Mouse (Mus musculus): ENCODE data around the gene Bcar3. TPM values are rescaled to one million over a fixed set of nuclear protein-coding genes. Genes with fewer than 3 reads are reported as not detected.

Bcar3 gene
- polyA plus RNA-seq, 1 experiment from 2014 or later: 23.4 TPM

DNA sequence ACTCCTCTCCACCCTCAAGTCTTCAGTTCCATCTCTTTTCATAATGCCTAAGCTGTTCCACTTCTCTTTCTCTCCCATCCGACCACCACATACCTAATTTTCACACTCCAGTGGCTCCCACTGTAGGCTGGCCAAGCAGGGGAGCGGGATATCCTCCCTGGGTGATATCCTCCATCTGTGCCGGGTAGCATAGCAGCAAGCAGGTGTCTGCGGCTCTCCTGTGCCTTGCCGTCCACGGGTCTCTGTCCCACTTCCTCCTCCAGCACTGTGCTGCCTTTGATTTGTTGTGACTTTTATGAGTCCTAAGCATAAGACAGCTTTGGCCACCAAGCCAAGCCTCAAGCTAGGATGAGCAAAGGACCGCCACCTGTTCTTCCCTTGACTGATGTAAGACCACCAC lies 103.5 kb downstream of the Bcar3 start:
- H3K36me3 ChIP-seq: no peaks in the 10 kb centered on the region

DNA sequence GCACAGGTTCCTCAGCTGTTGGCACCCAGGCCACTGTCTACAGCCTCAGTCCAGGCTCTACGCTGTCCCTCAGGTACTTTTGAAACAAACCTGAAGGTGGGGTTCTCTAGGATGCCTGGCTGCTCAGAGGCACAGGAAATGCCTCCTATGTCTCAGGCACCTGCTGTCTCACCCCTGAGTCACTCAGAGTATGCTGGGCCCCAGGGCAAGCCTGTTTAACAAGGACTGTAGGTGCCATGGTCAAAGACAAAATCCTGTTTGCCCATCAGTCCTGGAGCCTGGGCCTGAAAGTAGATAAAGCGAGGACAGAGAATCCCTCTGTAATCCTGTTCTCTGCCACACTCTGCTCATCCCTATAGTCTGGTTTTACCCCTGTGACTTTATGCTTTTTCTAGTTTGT lies 107.1 kb downstream of the Bcar3 start:
- Histone ChIP-seq H3K4me1 (replicated peaks) (peaks cover 14% of the 10 kb centered on the region; the same call in 1 of the 2 replicates), H3K4me3 (replicated peaks) (no peak overlapping the region), H3K9me3 (no peaks in the 10 kb centered on the region), H3K4me2 (replicated peaks) (no peak overlapping the region), H3K9ac (no peak overlapping the region), H3K36me3 (no peaks in the 10 kb centered on the region), H3K27me3 (replicated peaks) (no peaks in the 10 kb centered on the region), H3K27ac (no peak overlapping the region)
- ATAC-seq: no peak
- 90% methylated on average over 2 of the region's 2 CpGs for whole genome bisulfite sequencing

More for the DNA sequence above, 103.5 kb downstream of the Bcar3 start:
- Histone ChIP-seq H3K4me3 (replicated peaks) (no peak overlapping the region), H3K4me1 (replicated peaks) (peaks cover 5% of the 10 kb centered on the region; the same call in 1 of the 2 replicates), H3K9ac (no peak overlapping the region), H3K4me2 (replicated peaks) (no peak overlapping the region), H3K27ac (no peak overlapping the region), H3K27me3 (replicated peaks) (no peaks in the 10 kb centered on the region), H3K9me3 (no peaks in the 10 kb centered on the region)
- WGBS: 76% methylated on average over 7 of the region's 7 CpGs
- ATAC-seq: no peak

DNA sequence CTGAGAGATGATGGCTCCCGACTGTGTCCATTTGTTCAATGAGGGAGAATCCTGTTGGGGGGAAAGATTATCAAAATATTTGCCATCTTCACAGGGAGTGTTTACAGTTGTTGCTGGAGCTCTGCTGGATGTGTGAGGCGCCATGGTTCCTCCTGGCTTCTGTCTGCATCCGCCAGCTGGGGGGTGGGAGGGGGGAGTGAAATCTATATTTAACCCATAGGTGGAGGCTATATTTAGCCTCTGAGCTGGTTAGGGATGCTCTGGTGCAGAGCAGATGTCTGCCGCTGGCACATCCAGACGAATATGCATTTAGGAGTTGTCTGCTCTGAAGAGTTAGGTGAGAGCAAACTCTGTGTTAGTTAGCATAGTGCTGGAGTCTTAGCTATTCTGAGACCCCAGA lies 108.2 kb downstream of the Bcar3 start:
- ATAC-seq: peak; percentile 65
- WGBS: 26% methylated on average over 5 of the region's 5 CpGs
- Histone ChIP-seq H3K9ac (no peak overlapping the region), H3K4me3 (replicated peaks) (no peak overlapping the region), H3K36me3 (no peaks in the 10 kb centered on the region), H3K27ac (peak overlapping the region; percentile 70; the same call in 1 of the 2 replicates), H3K4me2 (replicated peaks) (no peak overlapping the region), H3K27me3 (replicated peaks) (no peaks in the 10 kb centered on the region), H3K4me1 (replicated peaks) (peaks cover 14% of the 10 kb centered on the region), H3K9me3 (no peaks in the 10 kb centered on the region)

DNA sequence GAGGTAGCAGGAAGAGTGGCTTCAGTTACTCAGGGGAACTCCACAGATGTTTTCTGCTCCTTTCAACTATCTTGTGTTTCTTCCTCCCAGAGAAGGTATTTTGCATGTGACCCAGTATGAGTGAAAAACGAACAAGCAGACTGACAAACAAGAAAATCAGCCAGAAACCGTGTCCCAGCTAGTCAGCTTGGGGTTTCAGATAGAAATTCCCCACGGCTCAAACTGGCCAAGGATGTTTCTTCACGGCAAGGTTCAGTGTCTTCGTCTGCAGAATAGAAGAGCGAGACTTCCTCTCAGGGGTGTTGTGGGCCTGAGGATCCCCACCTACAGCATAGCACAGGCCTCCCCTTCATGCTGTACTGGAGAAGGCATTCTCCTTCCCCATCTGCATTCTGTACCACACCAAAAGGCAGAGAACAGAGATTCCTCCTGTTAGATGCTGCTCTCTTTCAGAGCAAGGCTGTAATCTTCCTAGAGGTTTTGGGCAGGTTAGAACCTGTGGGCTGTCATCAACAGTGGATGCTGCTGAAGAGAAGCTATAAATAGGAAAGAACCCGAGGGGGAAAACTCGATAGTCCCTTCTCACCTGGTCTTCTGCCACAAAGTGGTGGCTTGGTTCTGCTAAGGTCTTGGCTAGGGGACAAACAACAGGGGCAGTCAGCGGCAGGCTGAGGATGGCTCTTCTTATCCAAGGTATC lies 110.1 kb downstream of the Bcar3 start:
- WGBS: 75% methylated on average over 9 of the region's 9 CpGs
- no peak overlapping the region for H3K4me2 ChIP-seq (replicated peaks)
- no peak for ATAC-seq
- H3K27ac ChIP-seq: 0 out of 2 replicates have a peak overlapping the region, but pooled peaks have one; percentile 54
- H3K9ac ChIP-seq: no peak overlapping the region
- peaks cover 14% of the 10 kb centered on the region for H3K4me1 ChIP-seq (replicated peaks)
- H3K27me3 ChIP-seq (replicated peaks): no peaks in the 10 kb centered on the region
- H3K36me3 ChIP-seq: no peaks in the 10 kb centered on the region
- H3K9me3 ChIP-seq: no peaks in the 10 kb centered on the region
- H3K4me3 ChIP-seq (replicated peaks): no peak overlapping the region

- Histone ChIP-seq H3K27ac (peak overlapping the region; percentile 22; the same call in 1 of the 2 replicates), H3K9ac (no peak overlapping the region), H3K4me2 (replicated peaks) (no peak overlapping the region)
These were observed 111.4 kb downstream of the Bcar3 start for GRCm38 (mm10) chr3:122405203-122405956.

DNA sequence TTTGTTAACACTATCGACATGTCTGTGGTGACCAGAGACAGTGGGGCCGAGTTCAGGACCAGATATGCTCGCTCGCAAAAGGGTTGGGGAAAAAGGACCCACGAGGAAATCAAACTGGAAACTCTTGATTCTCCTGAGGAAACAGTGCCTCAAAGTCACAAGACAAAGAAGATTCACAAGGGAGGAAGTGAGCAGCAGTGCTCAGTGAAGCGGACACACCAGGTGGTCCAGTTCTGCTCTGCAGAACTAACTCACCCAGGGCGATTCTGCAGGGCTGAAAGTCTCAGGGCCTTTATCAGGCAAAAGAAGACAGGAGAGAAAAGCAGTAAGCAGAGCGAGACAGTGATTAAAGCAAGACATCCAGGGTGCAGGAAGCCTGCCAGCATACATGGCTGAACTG lies 112.5 kb downstream of the Bcar3 start:
- Histone ChIP-seq H3K4me3 (replicated peaks) (no peak overlapping the region), H3K27ac (0 out of 2 replicates have a peak overlapping the region, but pooled peaks have one; percentile 22), H3K27me3 (replicated peaks) (no peaks in the 10 kb centered on the region), H3K9me3 (no peaks in the 10 kb centered on the region), H3K4me1 (replicated peaks) (peaks cover 14% of the 10 kb centered on the region), H3K9ac (no peak overlapping the region), H3K36me3 (no peaks in the 10 kb centered on the region), H3K4me2 (replicated peaks) (no peak overlapping the region)
- 59% methylated on average over 8 of the region's 8 CpGs for WGBS
- ATAC-seq: no peak

More at GRCm38 (mm10) chr3:122405203-122405956, 111.4 kb downstream of the Bcar3 start:
- WGBS: 43% methylated on average over 8 of the region's 8 CpGs
- ATAC-seq: peak; percentile 67
- Histone ChIP-seq H3K4me3 (replicated peaks) (no peak overlapping the region), H3K9me3 (no peaks in the 10 kb centered on the region), H3K36me3 (no peaks in the 10 kb centered on the region), H3K27me3 (replicated peaks) (no peaks in the 10 kb centered on the region), H3K4me1 (replicated peaks) (peaks cover 14% of the 10 kb centered on the region)

DNA sequence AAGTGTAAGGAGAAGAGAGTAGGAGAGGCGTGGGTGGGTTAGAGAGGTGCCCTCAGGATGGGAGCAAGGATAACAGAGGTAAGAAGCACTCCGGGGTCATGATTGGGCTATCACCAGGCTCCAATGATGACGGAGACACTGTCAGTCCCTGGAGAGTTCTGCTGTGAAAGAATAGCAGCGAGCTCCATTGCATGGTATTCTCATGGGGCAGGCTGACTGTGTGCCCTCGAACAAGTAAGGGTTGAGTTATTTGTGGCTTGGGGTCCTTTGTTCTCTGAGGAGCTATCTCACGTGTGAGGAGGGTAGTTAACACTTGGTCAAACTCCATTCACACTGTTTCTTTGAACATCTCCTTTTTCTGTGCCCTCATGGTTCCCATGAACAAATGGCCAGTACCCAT lies 113.8 kb downstream of the Bcar3 start:
- no peaks in the 10 kb centered on the region for H3K36me3 ChIP-seq
- 93% methylated on average over 6 of the region's 6 CpGs for WGBS
- H3K4me1 ChIP-seq (replicated peaks): peaks cover 7% of the 10 kb centered on the region
- H3K9me3 ChIP-seq: no peaks in the 10 kb centered on the region
- no peak overlapping the region for H3K9ac ChIP-seq
- no peak for ATAC-seq
- no peak overlapping the region for H3K4me3 ChIP-seq (replicated peaks)
- no peak overlapping the region for H3K27ac ChIP-seq
- H3K4me2 ChIP-seq (replicated peaks): no peak overlapping the region
- no peaks in the 10 kb centered on the region for H3K27me3 ChIP-seq (replicated peaks)

- WGBS: 77% methylated on average over 15 of the region's 15 CpGs
- no peak for ATAC-seq
- Histone ChIP-seq H3K4me3 (replicated peaks) (no peak overlapping the region), H3K36me3 (no peaks in the 10 kb centered on the region), H3K27me3 (replicated peaks) (no peaks in the 10 kb centered on the region), H3K9me3 (no peaks in the 10 kb centered on the region), H3K4me2 (replicated peaks) (no peak overlapping the region), H3K9ac (no peak overlapping the region), H3K4me1 (replicated peaks) (peaks cover 3% of the 10 kb centered on the region), H3K27ac (no peak overlapping the region)
These were observed 114.9 kb downstream of the Bcar3 start for GRCm38 (mm10) chr3:122408798-122409311.

- ATAC-seq: peak; percentile 78
- WGBS: 51% methylated on average over 2 of the region's 2 CpGs
- no peaks in the 10 kb centered on the region for H3K27me3 ChIP-seq (replicated peaks)
- H3K36me3 ChIP-seq: no peaks in the 10 kb centered on the region
- H3K9me3 ChIP-seq: no peaks in the 10 kb centered on the region
- no peak overlapping the region for H3K27ac ChIP-seq
- peaks cover 10% of the 10 kb centered on the region for H3K4me1 ChIP-seq (replicated peaks)
- no peak overlapping the region for H3K9ac ChIP-seq
- no peak overlapping the region for H3K4me2 ChIP-seq (replicated peaks)
- no peak overlapping the region for H3K4me3 ChIP-seq (replicated peaks)
These were observed 117.7 kb downstream of the Bcar3 start for GRCm38 (mm10) chr3:122411590-122411989.

DNA sequence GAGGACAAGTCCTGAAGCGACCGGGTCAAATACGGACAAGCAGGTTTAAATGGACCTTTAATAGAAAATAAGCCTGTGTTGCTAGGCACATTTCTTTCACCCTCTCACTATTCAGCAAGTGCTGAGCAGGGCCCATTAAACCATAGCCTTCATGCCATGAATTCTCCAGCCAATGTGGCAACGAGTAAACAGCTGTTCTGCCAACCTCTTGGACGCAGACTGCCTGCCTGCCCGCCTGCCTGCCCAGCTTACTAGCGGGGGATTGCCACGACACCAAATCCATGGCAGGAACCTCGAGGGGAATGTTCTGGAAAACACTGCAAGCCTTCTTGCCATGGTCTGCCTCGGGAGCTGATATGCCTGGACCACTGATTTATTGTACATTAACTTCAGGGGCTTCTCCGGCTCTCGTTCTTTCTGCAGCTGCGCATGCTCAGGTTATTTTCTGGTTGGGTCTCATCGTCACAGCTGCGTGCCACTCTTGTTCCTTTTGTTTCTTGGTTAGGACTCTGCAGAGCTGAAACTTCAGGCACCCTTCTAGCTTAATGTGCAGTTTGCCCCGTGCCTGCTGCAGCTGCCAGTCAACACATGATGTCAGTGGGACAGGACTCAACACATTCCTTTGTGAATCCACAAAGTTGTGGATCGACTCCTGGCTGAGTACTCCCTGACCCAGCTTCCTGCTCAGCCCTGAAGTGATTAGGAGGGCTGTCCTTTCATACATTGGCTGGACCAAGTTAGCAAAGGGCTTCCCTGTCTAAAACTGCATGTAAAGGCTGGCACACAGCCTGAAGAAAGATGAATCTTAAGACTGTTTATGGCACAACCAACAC lies 120.0 kb downstream of the Bcar3 start:
- H3K36me3 ChIP-seq: no peaks in the 10 kb centered on the region
- H3K4me3 ChIP-seq (replicated peaks): no peak overlapping the region
- H3K9ac ChIP-seq: no peak overlapping the region; the same call in 1 of the 2 replicates
- peaks cover 14% of the 10 kb centered on the region for H3K4me1 ChIP-seq (replicated peaks)
- peak overlapping the region; percentile 51 for H3K4me2 ChIP-seq (replicated peaks)
- H3K27ac ChIP-seq: peak overlapping the region; percentile 4; the same call in 1 of the 2 replicates
- 0 out of 2 replicates have a peak, but pooled peaks have one; percentile 24 for ATAC-seq
- 26% methylated on average over 17 of the region's 17 CpGs for WGBS
- H3K27me3 ChIP-seq (replicated peaks): no peaks in the 10 kb centered on the region
- no peaks in the 10 kb centered on the region for H3K9me3 ChIP-seq

GRCm38 (mm10) chr3:122414868-122415267 lies 120.9 kb downstream of the Bcar3 start:
- Histone ChIP-seq H3K9me3 (no peaks in the 10 kb centered on the region), H3K27me3 (replicated peaks) (no peaks in the 10 kb centered on the region), H3K9ac (no peak overlapping the region), H3K4me2 (replicated peaks) (no peak overlapping the region), H3K36me3 (no peaks in the 10 kb centered on the region), H3K4me1 (replicated peaks) (peaks cover 14% of the 10 kb centered on the region), H3K27ac (no peak overlapping the region), H3K4me3 (replicated peaks) (no peak overlapping the region)
- ATAC-seq: no peak
- WGBS: 70% methylated on average over 8 of the region's 8 CpGs

DNA sequence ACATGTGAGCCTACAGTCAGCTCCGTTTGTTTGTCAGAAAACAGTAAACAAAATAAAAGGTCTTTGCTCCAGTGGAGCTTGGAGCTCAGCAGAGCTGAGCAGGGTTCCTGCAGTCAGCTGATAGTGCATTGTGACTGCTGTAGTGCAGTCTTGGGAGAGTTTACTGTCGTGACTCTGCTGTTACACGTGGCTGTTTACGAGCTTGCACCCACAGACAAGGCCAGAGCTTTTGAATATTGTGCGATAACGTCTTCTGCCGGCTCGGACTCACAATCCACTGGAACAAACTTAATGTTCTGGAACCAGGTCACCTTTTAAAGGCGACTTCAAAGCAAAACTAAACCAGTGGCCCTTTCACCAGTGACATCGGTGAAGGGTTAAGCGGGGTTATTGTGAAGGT lies 123.5 kb downstream of the Bcar3 start:
- H3K9ac ChIP-seq: no peak overlapping the region
- 59% methylated on average over 11 of the region's 11 CpGs for WGBS
- H3K4me1 ChIP-seq (replicated peaks): peaks cover 14% of the 10 kb centered on the region
- no peak overlapping the region for H3K4me3 ChIP-seq (replicated peaks)
- ATAC-seq: no peak
- H3K4me2 ChIP-seq (replicated peaks): no peak overlapping the region
- no peaks in the 10 kb centered on the region for H3K27me3 ChIP-seq (replicated peaks)
- no peak overlapping the region for H3K27ac ChIP-seq
- no peaks in the 10 kb centered on the region for H3K9me3 ChIP-seq
- H3K36me3 ChIP-seq: no peaks in the 10 kb centered on the region
